Mouse (Mus musculus) testis, adult 10 weeks (tissue): ENCODE results near the gene Gnat1. TPM values are rescaled to one million over a fixed set of nuclear protein-coding genes. Genes with fewer than 3 reads are reported as not detected.

Source experiments
- polyA plus RNA-seq: library from polyadenylated mRNA; stranded (reverse); fragments of 350-450 nt; fragmentation: Illumina TruSeq; extraction: RNeasy Lipid Tissue Mini Kit (QIAGEN cat#74804); gene quantifications from one replicate; pipeline ENCODE4 v1.2.3, GENCODE M21; 2014; ENCODE audit warnings: low read depth, low replicate concordance

Gene Gnat1
- polyA plus RNA-seq: not detected

DNA sequence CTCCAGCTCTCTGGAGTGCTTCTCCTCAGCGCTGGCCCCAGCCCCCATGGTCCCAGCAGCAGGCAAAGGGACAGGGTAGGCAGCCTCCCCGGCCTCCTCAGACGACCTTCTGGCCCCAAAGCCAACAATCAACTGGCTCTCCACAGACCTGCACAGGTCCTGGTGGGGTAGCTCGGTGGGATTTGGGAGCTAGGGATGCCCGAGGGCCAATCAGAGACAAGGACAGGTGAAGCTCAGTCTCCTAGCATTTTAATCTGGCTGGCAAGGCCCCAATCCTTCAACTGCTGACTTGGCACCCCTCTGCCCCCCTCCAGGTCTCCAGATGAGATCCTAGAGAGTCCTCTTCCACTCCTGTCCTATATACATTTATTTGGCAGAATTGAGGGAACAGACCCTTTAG lies at the start of gene Gnat1:
Gene Gnat1 (minus strand): TSS at position 212 of the 400 bp plus-strand sequence.

DNA sequence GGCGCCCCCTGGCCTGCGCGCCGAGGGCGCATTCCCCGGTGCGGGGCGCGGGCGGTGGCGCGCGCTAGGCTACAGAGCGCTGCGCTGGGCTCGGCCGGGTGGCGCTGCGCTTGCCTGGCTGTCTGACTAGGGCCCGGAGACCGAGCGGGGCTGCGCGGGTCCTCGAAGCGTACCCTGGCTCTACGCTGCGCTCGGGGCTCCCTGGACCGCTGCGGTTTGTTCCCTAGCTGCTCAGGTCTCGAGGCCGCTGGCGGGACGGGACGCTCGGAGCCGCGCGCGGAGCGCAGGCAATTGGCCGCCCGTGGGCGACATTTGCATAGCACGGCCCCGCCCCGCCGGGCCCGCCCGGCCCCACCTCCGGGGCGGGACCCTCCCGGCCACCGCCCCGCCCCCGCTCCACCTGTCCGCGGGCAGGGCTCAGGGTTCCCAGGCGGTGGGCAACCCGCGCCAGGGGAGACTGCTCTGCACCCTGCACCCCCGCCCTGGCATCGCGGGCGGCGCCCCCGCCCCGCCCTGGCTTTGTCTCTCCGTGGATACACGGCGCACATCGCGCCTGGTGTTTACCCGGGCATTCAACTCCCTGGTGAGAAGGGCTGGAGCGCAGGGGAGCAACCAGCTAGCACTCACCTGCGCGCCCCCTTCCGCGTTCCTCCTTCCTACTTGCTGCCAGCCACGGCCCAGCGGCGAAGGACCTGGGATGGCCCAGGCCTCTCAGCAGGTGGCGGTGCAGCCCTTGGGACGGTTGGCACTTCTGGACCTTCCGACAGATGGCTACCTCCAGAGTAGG lies 30.4 kb upstream of the Gnat1 start, which contains the start of gene Sema3f:
Gene Sema3f (minus strand): TSS at position 779 of the 787 bp plus-strand sequence.

GRCm38 (mm10) chr9:107669480-107669945 lies 10.0 kb downstream of the Gnat1 start, which contains the start of gene Slc38a3:
Gene Slc38a3, minus strand, starts transcription at chr9:107669530.

DNA sequence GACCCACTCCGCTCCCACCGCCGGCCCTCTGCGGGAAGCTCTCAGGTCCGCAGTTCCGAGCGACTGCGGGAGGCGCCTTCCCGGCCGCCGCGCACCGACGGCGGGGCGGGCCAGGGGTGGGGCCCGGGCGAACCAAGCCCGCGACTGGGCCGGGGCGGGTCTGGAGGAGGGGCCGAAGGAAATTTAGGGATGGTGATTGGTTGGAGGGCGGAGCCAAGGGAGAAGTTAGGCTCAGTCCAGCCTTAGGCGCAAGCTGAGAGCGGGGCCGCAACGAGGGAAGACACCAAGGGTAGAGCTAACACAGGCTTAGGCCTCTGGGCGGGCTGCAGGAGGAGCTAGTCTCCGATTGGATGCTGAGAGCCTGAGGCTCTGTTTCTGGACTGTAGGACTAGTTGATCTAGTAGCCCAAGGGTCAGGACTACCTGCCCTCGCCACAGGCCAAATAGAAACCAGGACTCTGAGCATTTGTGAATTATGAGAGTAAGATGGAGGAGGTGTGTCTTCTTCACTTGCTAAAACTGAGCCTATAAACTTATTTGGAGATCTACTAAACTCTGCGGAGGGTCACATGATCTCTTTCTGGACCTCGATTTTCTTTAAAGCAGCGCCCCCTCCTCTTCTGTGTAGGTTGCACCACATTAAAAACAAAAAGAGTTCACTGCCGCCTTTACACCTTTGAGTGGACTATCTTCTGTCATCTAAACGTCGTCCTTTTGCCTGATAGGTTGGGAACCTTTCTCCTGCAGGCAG lies 44.1 kb downstream of the Gnat1 start, which contains the start of gene Gnai2:
Gene Gnai2 (minus strand): TSS at position 89 of the 750 bp plus-strand sequence.

Other genes with a start within 250 kb of the Gnat1 start
- gene Tmem115, start 145.8 kb downstream of the Gnat1 start, polyA plus RNA-seq: 0.27 TPM
- gene Cyb561d2, start 137.5 kb downstream of the Gnat1 start, polyA plus RNA-seq: 1.2 TPM
- 2.4 TPM for gene Nprl2, start 137.5 kb downstream of the Gnat1 start, polyA plus RNA-seq
- 17.7 TPM for gene Zmynd10, start 132.4 kb downstream of the Gnat1 start, polyA plus RNA-seq
- 34.0 TPM for gene Rassf1, start 128.2 kb downstream of the Gnat1 start, polyA plus RNA-seq
- gene Tusc2, start 116.5 kb downstream of the Gnat1 start, polyA plus RNA-seq: 6.6 TPM
- 0.08 TPM for gene Hyal2, start 111.8 kb downstream of the Gnat1 start, polyA plus RNA-seq
- gene Hyal1, start 102.8 kb downstream of the Gnat1 start, polyA plus RNA-seq: 1.2 TPM
- 1.5 TPM for gene Naa80, start 100.8 kb downstream of the Gnat1 start, polyA plus RNA-seq
- 0.32 TPM for gene Hyal3, start 98.9 kb downstream of the Gnat1 start, polyA plus RNA-seq
- gene Ifrd2, start 92.1 kb downstream of the Gnat1 start, polyA plus RNA-seq: 6.6 TPM
- gene Sema3b, start 70.5 kb downstream of the Gnat1 start, polyA plus RNA-seq: 0.15 TPM
- 13.9 TPM for gene Gnai2, start 44.3 kb downstream of the Gnat1 start, polyA plus RNA-seq
- gene Slc38a3, start 10.2 kb downstream of the Gnat1 start, polyA plus RNA-seq: not detected
- gene Sema3f, start 30.8 kb upstream of the Gnat1 start, polyA plus RNA-seq: 0.32 TPM
- gene Rbm5, start 91.3 kb upstream of the Gnat1 start, polyA plus RNA-seq: 163 TPM
- 130 TPM for gene Rbm6, start 193.5 kb upstream of the Gnat1 start, polyA plus RNA-seq
- gene Mon1a, start 208.4 kb upstream of the Gnat1 start, polyA plus RNA-seq: not detected
- 0.08 TPM for gene Mst1r, start 227.2 kb upstream of the Gnat1 start, polyA plus RNA-seq
- gene Actl11, start 248.8 kb upstream of the Gnat1 start, polyA plus RNA-seq: 69.0 TPM